Mouse (Mus musculus) forebrain, embryonic 16.5 days (tissue): ENCODE results near the gene Grid1. TPM values are rescaled to one million over a fixed set of nuclear protein-coding genes. Genes with fewer than 3 reads are reported as not detected.

Experiments used
- ATAC-seq: fragments of 200-750 bp; cut with Nextera tagmentation; 2 replicates; pipeline ENCODE4 v1.8.0; 2017; ENCODE audit warnings: mild to moderate bottlenecking, moderate library complexity
- H3K27ac ChIP-seq: fragments of 300-500 bp; sonication (generic); 2 replicates; pipeline ENCODE4 v1.5.1; 2014; ENCODE audit warnings: low read length, control low read depth
- H3K27me3 ChIP-seq: fragments of 300-500 bp; sonication (generic); replicated peaks from 2 replicates; pipeline ENCODE4 v1.6.1; 2014; ENCODE audit warnings: low read length; ENCODE audit not compliant: control insufficient read depth, insufficient read depth
- H3K36me3 ChIP-seq: fragments of 300-500 bp; sonication (generic); 2 replicates; pipeline ENCODE4 v1.6.1; 2014; ENCODE audit not compliant: control insufficient read depth, insufficient read depth
- H3K4me1 ChIP-seq: fragments of 300-500 bp; sonication (generic); replicated peaks from 2 replicates; pipeline ENCODE4 v1.6.1; 2014; ENCODE audit warnings: low read length; ENCODE audit not compliant: control insufficient read depth, insufficient read depth
- H3K4me2 ChIP-seq: fragments of 300-500 bp; sonication (generic); 2 replicates; pipeline ENCODE4 v1.6.1; 2014; ENCODE audit warnings: mild to moderate bottlenecking, low read length, control low read depth
- H3K4me3 ChIP-seq: fragments of 300-500 bp; sonication (generic); replicated peaks from 2 replicates; pipeline ENCODE4 v1.5.1; 2014; ENCODE audit warnings: mild to moderate bottlenecking, low read length, control low read depth
- H3K9ac ChIP-seq: fragments of 300-500 bp; sonication (generic); replicated peaks from 2 replicates; pipeline ENCODE4 v1.6.1; 2014; ENCODE audit warnings: low read depth, low read length, control low read depth
- H3K9me3 ChIP-seq: fragments of 300-500 bp; sonication (generic); 2 replicates; pipeline ENCODE4 v1.6.1; 2016; ENCODE audit warnings: low read length; ENCODE audit not compliant: control insufficient read depth
- WGBS: fragments of 180-500 bp; shearing (Covaris S2); extraction: QIAGEN DNeasy Blood & Tissue Kit; methylation state at CpG from one replicate; pipeline ENCODE4 v1.1.7; 2014; 5-methylcytosine and 5-hydroxymethylcytosine counted together
- polyA plus RNA-seq: library from polyadenylated mRNA; unstranded; fragments of >200 nt; fragmentation: Nextera tagmentation; extraction: Ambion mirVana; gene quantifications from 2 replicates; pipeline ENCODE4 v1.2.1, GENCODE M21; 2015

The Grid1 gene
- polyA plus RNA-seq, 1 experiment from 2014 or later, result 4.5 TPM

- ATAC-seq, result peak; percentile 49
- Histone ChIP-seq H3K27ac (no peak overlapping the region), H3K4me1 (peaks cover 35% of the 10 kb centered on the region), H3K4me3 (peak overlapping the region; percentile 43), H3K9me3 (no peaks in the 10 kb centered on the region), H3K36me3 (no peaks in the 10 kb centered on the region), H3K27me3 (peaks cover 27% of the 10 kb centered on the region), H3K4me2 (peak overlapping the region; percentile 71), H3K9ac (peak overlapping the region; percentile 59)
- WGBS, result under 1% methylated on average over 17 of the region's 17 CpGs
Observed at GRCm38 (mm10) chr14:34823136-34823535, 3.2 kb downstream of the Grid1 start.

GRCm38 (mm10) chr14:34824186-34824585 lies 4.3 kb downstream of the Grid1 start:
- ATAC-seq, result no peak
- peaks cover 30% of the 10 kb centered on the region for H3K4me1 ChIP-seq
- H3K4me2 ChIP-seq, result no peak overlapping the region
- H3K27ac ChIP-seq, result no peak overlapping the region
- H3K27me3 ChIP-seq, result peaks cover 19% of the 10 kb centered on the region
- no peaks in the 10 kb centered on the region for H3K36me3 ChIP-seq
- WGBS, result 79% methylated on average over 3 of the region's 3 CpGs
- no peak overlapping the region for H3K9ac ChIP-seq
- no peaks in the 10 kb centered on the region for H3K9me3 ChIP-seq
- no peak overlapping the region for H3K4me3 ChIP-seq

GRCm38 (mm10) chr14:34825902-34826301 lies 6.0 kb downstream of the Grid1 start:
- Histone ChIP-seq H3K9me3 (no peaks in the 10 kb centered on the region), H3K4me2 (no peak overlapping the region), H3K4me1 (peaks cover 24% of the 10 kb centered on the region), H3K27me3 (peaks cover 18% of the 10 kb centered on the region), H3K9ac (no peak overlapping the region), H3K27ac (no peak overlapping the region), H3K4me3 (no peak overlapping the region), H3K36me3 (no peaks in the 10 kb centered on the region)
- peak; percentile 27; the same call in 1 of the 2 replicates for ATAC-seq
- 23% methylated on average over 3 of the region's 3 CpGs for WGBS

- Histone ChIP-seq H3K36me3 (no peaks in the 10 kb centered on the region), H3K9ac (no peak overlapping the region), H3K4me3 (no peak overlapping the region), H3K27ac (no peak overlapping the region), H3K4me1 (0 out of 2 replicates have a peak, but pooled peaks cover 3% of the 10 kb centered on the region), H3K27me3 (no peaks in the 10 kb centered on the region), H3K4me2 (no peak overlapping the region), H3K9me3 (no peaks in the 10 kb centered on the region)
- WGBS, result 73% methylated on average over 6 of the region's 6 CpGs
- no peak for ATAC-seq
Observed at GRCm38 (mm10) chr14:34829831-34830230, 9.9 kb downstream of the Grid1 start.

GRCm38 (mm10) chr14:34837145-34837544 lies 17.2 kb downstream of the Grid1 start:
- no peaks in the 10 kb centered on the region for H3K9me3 ChIP-seq
- no peak overlapping the region for H3K4me3 ChIP-seq
- no peak overlapping the region for H3K27ac ChIP-seq
- H3K9ac ChIP-seq, result no peak overlapping the region
- H3K4me1 ChIP-seq, result no peaks in the 10 kb centered on the region
- no peak for ATAC-seq
- H3K36me3 ChIP-seq, result no peaks in the 10 kb centered on the region
- H3K27me3 ChIP-seq, result no peaks in the 10 kb centered on the region
- 74% methylated on average over 3 of the region's 3 CpGs for WGBS
- H3K4me2 ChIP-seq, result no peak overlapping the region

GRCm38 (mm10) chr14:34838999-34839398 lies 19.1 kb downstream of the Grid1 start:
- Histone ChIP-seq H3K27me3 (no peaks in the 10 kb centered on the region), H3K9ac (no peak overlapping the region), H3K4me2 (no peak overlapping the region), H3K27ac (no peak overlapping the region), H3K4me1 (no peaks in the 10 kb centered on the region), H3K36me3 (no peaks in the 10 kb centered on the region), H3K4me3 (no peak overlapping the region), H3K9me3 (no peaks in the 10 kb centered on the region)
- ATAC-seq, result no peak
- 72% methylated on average over 6 of the region's 6 CpGs for WGBS

GRCm38 (mm10) chr14:34839898-34840297 lies 20.0 kb downstream of the Grid1 start:
- no peaks in the 10 kb centered on the region for H3K27me3 ChIP-seq
- no peaks in the 10 kb centered on the region for H3K36me3 ChIP-seq
- no peaks in the 10 kb centered on the region for H3K4me1 ChIP-seq
- no peak overlapping the region for H3K27ac ChIP-seq
- no peak for ATAC-seq
- 83% methylated on average over 4 of the region's 4 CpGs for WGBS
- H3K4me2 ChIP-seq, result no peak overlapping the region
- no peaks in the 10 kb centered on the region for H3K9me3 ChIP-seq
- no peak overlapping the region for H3K9ac ChIP-seq
- no peak overlapping the region for H3K4me3 ChIP-seq

GRCm38 (mm10) chr14:34843579-34843978 lies 23.7 kb downstream of the Grid1 start:
- peaks cover 5% of the 10 kb centered on the region for H3K4me1 ChIP-seq
- no peaks in the 10 kb centered on the region for H3K27me3 ChIP-seq
- no peak overlapping the region for H3K9ac ChIP-seq
- no peak overlapping the region for H3K4me2 ChIP-seq
- no peak for ATAC-seq
- no peak overlapping the region for H3K4me3 ChIP-seq
- H3K27ac ChIP-seq, result no peak overlapping the region
- 81% methylated on average over 5 of the region's 5 CpGs for WGBS
- no peaks in the 10 kb centered on the region for H3K9me3 ChIP-seq
- no peaks in the 10 kb centered on the region for H3K36me3 ChIP-seq

- Histone ChIP-seq H3K9me3 (no peaks in the 10 kb centered on the region), H3K4me2 (no peak overlapping the region), H3K27ac (no peak overlapping the region), H3K9ac (no peak overlapping the region), H3K4me3 (no peak overlapping the region), H3K36me3 (no peaks in the 10 kb centered on the region), H3K27me3 (no peaks in the 10 kb centered on the region), H3K4me1 (peaks cover 5% of the 10 kb centered on the region)
- 91% methylated on average over 3 of the region's 3 CpGs for WGBS
- ATAC-seq, result no peak
Observed at GRCm38 (mm10) chr14:34844166-34844565, 24.3 kb downstream of the Grid1 start.

GRCm38 (mm10) chr14:34846799-34847198 lies 26.9 kb downstream of the Grid1 start:
- H3K9me3 ChIP-seq, result no peaks in the 10 kb centered on the region
- no peaks in the 10 kb centered on the region for H3K27me3 ChIP-seq
- H3K27ac ChIP-seq, result no peak overlapping the region
- ATAC-seq, result peak; percentile 49; the same call in 1 of the 2 replicates
- no peak overlapping the region for H3K4me3 ChIP-seq
- peaks cover 5% of the 10 kb centered on the region for H3K4me1 ChIP-seq
- H3K9ac ChIP-seq, result no peak overlapping the region
- no peaks in the 10 kb centered on the region for H3K36me3 ChIP-seq
- no peak overlapping the region for H3K4me2 ChIP-seq
- WGBS, result 9% methylated on average over 4 of the region's 4 CpGs
